Mouse (Mus musculus) small intestine, adult 2 months (tissue): ENCODE measurements around the gene Tmem131. TPM values are rescaled to one million over a fixed set of nuclear protein-coding genes. Genes with fewer than 3 reads are reported as not detected.
"Not testable (repeated sequence)": the region's sequence is repeated elsewhere in the genome, so short reads cannot be mapped to it uniquely, and the experiment has no call there.

Experiments
- H3K27ac ChIP-seq: fragments of 200-500 bp; 2 replicates; pipeline ENCODE4 v1.5.1; 2012; ENCODE audit warnings: low read depth, low read length, control low read depth, inconsistent platforms; ENCODE audit not compliant: insufficient read depth
- H3K27me3 ChIP-seq: fragments of 200-500 bp; 2 replicates; pipeline ENCODE4 v1.6.1; 2012; ENCODE audit warnings: mild to moderate bottlenecking, moderate library complexity, low read length, inconsistent platforms; ENCODE audit not compliant: control insufficient read depth, insufficient read depth
- H3K36me3 ChIP-seq: fragments of 200-500 bp; 2 replicates; pipeline ENCODE4 v1.6.1; 2012; ENCODE audit warnings: mild to moderate bottlenecking, low read length, control low read depth, inconsistent platforms; ENCODE audit not compliant: control insufficient read depth, insufficient read depth
- H3K4me1 ChIP-seq: fragments of 200-500 bp; 2 replicates; pipeline ENCODE4 v1.6.1; 2012; ENCODE audit warnings: low read length, inconsistent platforms, mixed read lengths; ENCODE audit not compliant: control insufficient read depth, insufficient read depth, insufficient read length
- H3K4me3 ChIP-seq: fragments of 200-500 bp; 2 replicates; pipeline ENCODE4 v1.5.1; 2012; ENCODE audit warnings: low read depth, mild to moderate bottlenecking, control low read depth, inconsistent platforms, low read length, moderate library complexity
- CTCF ChIP-seq: fragments of 200-500 bp; IDR thresholded peaks from 2 replicates; pipeline ENCODE4 v1.5.1; 2012; ENCODE audit warnings: low read depth, mild to moderate bottlenecking, control low read depth, inconsistent platforms, low read length, moderate library complexity, mixed read lengths; ENCODE audit not compliant: insufficient replicate concordance, insufficient read length; ENCODE audit errors: extremely low read depth
- POLR2A ChIP-seq: fragments of 200-500 bp; IDR thresholded peaks from 2 replicates; pipeline ENCODE4 v1.6.1; 2012; ENCODE audit warnings: low read depth, mild to moderate bottlenecking, control low read depth, inconsistent platforms, low read length, moderate library complexity
- WGBS: fragments of 180-500 bp; shearing (Covaris S2); methylation state at CpG from one replicate; pipeline ENCODE4 v1.1.7; 2018; 5-methylcytosine and 5-hydroxymethylcytosine counted together
- polyA plus RNA-seq: library from polyadenylated mRNA; depleted of rRNA; stranded (reverse); fragments of >200 nt; gene quantifications from 2 replicates; pipeline ENCODE4 v1.2.3, GENCODE M21; 2012

Tmem131 gene
- polyA plus RNA-seq, 1 experiment: 39.6 TPM

- H3K4me1 ChIP-seq: peaks cover 15% of the 10 kb centered on the region
- H3K27ac ChIP-seq: no peak overlapping the region
- WGBS: 44% methylated on average over 3 of the region's 3 CpGs
- no peak for TF ChIP-seq POLR2A
- TF ChIP-seq CTCF: no peak
- H3K36me3 ChIP-seq: no peaks in the 10 kb centered on the region; the same call in 1 of the 2 replicates
- H3K4me3 ChIP-seq: no peak overlapping the region
- no peaks in the 10 kb centered on the region for H3K27me3 ChIP-seq
Observed at GRCm38 (mm10) chr1:36904084-36904451, 39.4 kb downstream of the Tmem131 start.

- H3K4me1 ChIP-seq: peaks cover 15% of the 10 kb centered on the region
- H3K27me3 ChIP-seq: no peaks in the 10 kb centered on the region
- no peak overlapping the region for H3K27ac ChIP-seq
- no peak for TF ChIP-seq POLR2A
- TF ChIP-seq CTCF: no peak
- H3K36me3 ChIP-seq: no peaks in the 10 kb centered on the region; the same call in 1 of the 2 replicates
- H3K4me3 ChIP-seq: no peak overlapping the region
- 66% methylated on average over 15 of the region's 15 CpGs for WGBS
Observed at GRCm38 (mm10) chr1:36903376-36904083, 39.9 kb downstream of the Tmem131 start.

GRCm38 (mm10) chr1:36902533-36903315 lies 40.7 kb downstream of the Tmem131 start:
- no peak overlapping the region for H3K27ac ChIP-seq
- WGBS: 71% methylated on average over 11 of the region's 11 CpGs
- H3K4me3 ChIP-seq: no peak overlapping the region
- H3K4me1 ChIP-seq: peaks cover 15% of the 10 kb centered on the region
- TF ChIP-seq POLR2A: no peak
- no peak for TF ChIP-seq CTCF
- no peaks in the 10 kb centered on the region; the same call in 1 of the 2 replicates for H3K36me3 ChIP-seq
- H3K27me3 ChIP-seq: no peaks in the 10 kb centered on the region

GRCm38 (mm10) chr1:36899622-36900021 lies 43.8 kb downstream of the Tmem131 start:
- H3K36me3 ChIP-seq: no peaks in the 10 kb centered on the region
- 35% methylated on average over 2 of the region's 2 CpGs for WGBS

GRCm38 (mm10) chr1:36896423-36896822 lies 47.0 kb downstream of the Tmem131 start:
- H3K36me3 ChIP-seq: no peaks in the 10 kb centered on the region
- TF ChIP-seq CTCF (no peak), POLR2A (no peak)
- H3K27ac ChIP-seq: no peak overlapping the region
- no peaks in the 10 kb centered on the region for H3K27me3 ChIP-seq
- no peak overlapping the region for H3K4me3 ChIP-seq
- peaks cover 8% of the 10 kb centered on the region; the same call in 1 of the 2 replicates for H3K4me1 ChIP-seq
- WGBS: 79% methylated on average over 4 of the region's 4 CpGs

More at GRCm38 (mm10) chr1:36899622-36900021, 43.8 kb downstream of the Tmem131 start:
- H3K27ac ChIP-seq: no peak overlapping the region
- peaks cover 11% of the 10 kb centered on the region for H3K4me1 ChIP-seq
- no peak overlapping the region for H3K4me3 ChIP-seq
- no peaks in the 10 kb centered on the region for H3K27me3 ChIP-seq
- TF ChIP-seq CTCF (no peak), POLR2A (no peak)

GRCm38 (mm10) chr1:36895452-36895851 lies 48.0 kb downstream of the Tmem131 start:
- no peaks in the 10 kb centered on the region for H3K36me3 ChIP-seq
- WGBS: 84% methylated on average over 3 of the region's 3 CpGs
- peaks cover 6% of the 10 kb centered on the region; the same call in 1 of the 2 replicates for H3K4me1 ChIP-seq
- no peaks in the 10 kb centered on the region for H3K27me3 ChIP-seq
- no peak overlapping the region for H3K4me3 ChIP-seq
- no peak for TF ChIP-seq POLR2A
- TF ChIP-seq CTCF: no peak
- H3K27ac ChIP-seq: no peak overlapping the region

- Histone ChIP-seq H3K36me3 (no peaks in the 10 kb centered on the region), H3K4me3 (no peak overlapping the region), H3K27me3 (no peaks in the 10 kb centered on the region), H3K27ac (no peak overlapping the region), H3K4me1 (peaks cover 2% of the 10 kb centered on the region; the same call in 1 of the 2 replicates)
- 93% methylated on average over 3 of the region's 3 CpGs for WGBS
- no peak for TF ChIP-seq CTCF
- no peak for TF ChIP-seq POLR2A
Observed at GRCm38 (mm10) chr1:36894136-36894535, 49.3 kb downstream of the Tmem131 start.

GRCm38 (mm10) chr1:36893720-36894119 lies 49.7 kb downstream of the Tmem131 start:
- WGBS: 86% methylated on average over 5 of the region's 5 CpGs
- not testable (repeated sequence) for H3K27me3 ChIP-seq, H3K4me1 ChIP-seq, H3K27ac ChIP-seq, H3K36me3 ChIP-seq, H3K4me3 ChIP-seq
